In genomic region chr5:30621844-30622176, GRCm38 (mm10) we compare ENCODE assay signal across 9 mouse cellular contexts. TPM values are rescaled to one million over a fixed set of nuclear protein-coding genes. Genes with fewer than 3 reads are reported as not detected.
A peak's percentile ranks its signal among the peaks of the same experiment; 100 is the strongest.
DNase-seq lines count a peak whose midpoint lies in the region; ATAC-seq lines count a peak whose summit lies in the region.
"Had no signal": no experiment of that assay in that cellular context is flagged by ENCODE, and none has a peak within 500 bp of the region (broad histone marks: within the 10 kb centered on the region; RNA-seq: fewer than 3 reads in every experiment).

No protein-coding gene starts in this region.

- H3K27ac ChIP-seq in limb, embryonic 10.5 days = no peak overlapping the region
- no peak overlapping the region for H3K27ac ChIP-seq in stomach, embryonic 16.5 days (ENCODE audit: low read length)
- H3K27ac ChIP-seq: liver, embryonic 15.5 days had no signal

- H3K9me3 ChIP-seq in megakaryocyte, embryonic 14.5 days = peaks cover 6% of the 10 kb centered on the region; the same call in 1 of the 2 replicates
- H3K9me3 ChIP-seq in limb, embryonic 10.5 days (replicated peaks) = no peaks in the 10 kb centered on the region
- H3K9me3 ChIP-seq in stomach, embryonic 16.5 days (replicated peaks; ENCODE audit: control insufficient read depth, low read length) = no peaks in the 10 kb centered on the region
- H3K9me3 ChIP-seq: liver, embryonic 15.5 days had no signal

- H3K27me3 ChIP-seq in megakaryocyte, embryonic 14.5 days (replicated peaks) = peaks cover 89% of the 10 kb centered on the region
- peaks cover 66% of the 10 kb centered on the region for H3K27me3 ChIP-seq in limb, embryonic 10.5 days (ENCODE audit: low read depth, poor library complexity, severe bottlenecking)
- peaks cover 17% of the 10 kb centered on the region for H3K27me3 ChIP-seq in stomach, embryonic 16.5 days (ENCODE audit: control insufficient read depth, insufficient read depth, low read length)

- ATAC-seq in megakaryocyte, adult 5-6 weeks (ENCODE audit: poor library complexity, severe bottlenecking) = no peak
- ATAC-seq in stomach, embryonic 16.5 days (ENCODE audit: insufficient read depth, low FRiP score) = no peak

- 41% methylated on average over 22 of the region's 22 CpGs for WGBS in limb, embryonic 10.5 days
- WGBS in stomach, embryonic 16.5 days = 63% methylated on average over 22 of the region's 22 CpGs

- H3K4me3 ChIP-seq in megakaryocyte, embryonic 14.5 days (replicated peaks) = peak overlapping the region; percentile 89
- peak overlapping the region; percentile 57 for H3K4me3 ChIP-seq in limb, embryonic 10.5 days
- peak overlapping the region; percentile 39; the same call in 1 of the 2 replicates for H3K4me3 ChIP-seq in stomach, embryonic 16.5 days (replicated peaks; ENCODE audit: low read length)

- H3K4me1 ChIP-seq in megakaryocyte, embryonic 14.5 days = peaks cover 20% of the 10 kb centered on the region
- peaks cover 21% of the 10 kb centered on the region for H3K4me1 ChIP-seq in limb, embryonic 10.5 days
- peaks cover 26% of the 10 kb centered on the region for H3K4me1 ChIP-seq in stomach, embryonic 16.5 days (ENCODE audit: control insufficient read depth, insufficient read depth, low read length)

- peak overlapping the region; percentile 63; the same call in 1 of the 2 replicates for H3K9ac ChIP-seq in stomach, embryonic 16.5 days (ENCODE audit: low read length)
- H3K9ac ChIP-seq: liver, embryonic 15.5 days had no signal

- peak; percentile 41 for DNase-seq in cerebellum, adult 9-11 months
- no peak for DNase-seq in cerebellum, postnatal 4 days (ENCODE audit: low spot score in 2 of 2)
- no peak for DNase-seq in limb, embryonic 10.5 days (ENCODE audit: low spot score)
- DNase-seq in gastrocnemius, postnatal 10 days = no peak
- no peak for DNase-seq in spleen, adult 18-20 months

- no peaks in the 10 kb centered on the region for H3K36me3 ChIP-seq in megakaryocyte, embryonic 14.5 days (replicated peaks; ENCODE audit: low read length)
- H3K36me3 ChIP-seq in limb, embryonic 10.5 days = no peaks in the 10 kb centered on the region
- H3K36me3 ChIP-seq in stomach, embryonic 16.5 days (ENCODE audit: control insufficient read depth, insufficient read depth, low read length) = no peaks in the 10 kb centered on the region
- H3K36me3 ChIP-seq: liver, embryonic 15.5 days had no signal

- H3K4me2 ChIP-seq in stomach, embryonic 16.5 days (ENCODE audit: low read depth, low read length) = peak overlapping the region; percentile 55

RNA-seq across cellular contexts. Expression of gene Slc35f6, which starts 25.9 kb away (rescaled TPM):
- polyA plus RNA-seq in megakaryocyte, embryonic 14.5 days (2012; ENCODE audit: insufficient read depth, low replicate concordance) = 11.7 and 13.4 TPM in 2 replicates
- 21.5 and 28.8 TPM in 2 replicates for total RNA-seq in megakaryocyte, adult 5-6 weeks (2015)
- total RNA-seq in megakaryocyte, adult 5-6 weeks (2017) = 23.9 and 26.0 TPM in 2 replicates
- 20.9 and 22.3 TPM in 2 replicates for polyA plus RNA-seq in limb, embryonic 10.5 days (2016; fragmentation: Nextera tagmentation; extraction: Ambion mirVana)
- 34.0 and 35.2 TPM in 2 replicates for polyA plus RNA-seq in stomach, embryonic 16.5 days (2015; fragmentation: Nextera tagmentation; extraction: Ambion mirVana)
- total RNA-seq in gastrocnemius, postnatal 10 days (2021) = 10 to 100 TPM; 13.3 to 15.4 TPM

RNA-seq across cellular contexts. Expression of gene Kcnk3, which starts 33.8 kb away (rescaled TPM):
- not detected in 2 replicates for polyA plus RNA-seq in megakaryocyte, embryonic 14.5 days (2012; ENCODE audit: insufficient read depth, low replicate concordance)
- not detected in 2 replicates for total RNA-seq in megakaryocyte, adult 5-6 weeks (2015)
- not detected in 2 replicates for total RNA-seq in megakaryocyte, adult 5-6 weeks (2017)
- polyA plus RNA-seq in limb, embryonic 10.5 days (2016; fragmentation: Nextera tagmentation; extraction: Ambion mirVana) = 0.36 and 0.69 TPM in 2 replicates
- polyA plus RNA-seq in stomach, embryonic 16.5 days (2015; fragmentation: Nextera tagmentation; extraction: Ambion mirVana) = 6.6 and 7.0 TPM in 2 replicates
- total RNA-seq in gastrocnemius, postnatal 10 days (2021) = 1 to 10 TPM; 1.2 to 1.8 TPM

RNA-seq across cellular contexts. Expression of gene Cenpa, which starts 44.8 kb away (rescaled TPM):
- polyA plus RNA-seq in megakaryocyte, embryonic 14.5 days (2012; ENCODE audit: insufficient read depth, low replicate concordance) = 208 and 210 TPM in 2 replicates
- total RNA-seq in megakaryocyte, adult 5-6 weeks (2015) = 190 and 250 TPM in 2 replicates
- total RNA-seq in megakaryocyte, adult 5-6 weeks (2017) = 124 and 127 TPM in 2 replicates
- 508 and 523 TPM in 2 replicates for polyA plus RNA-seq in limb, embryonic 10.5 days (2016; fragmentation: Nextera tagmentation; extraction: Ambion mirVana)
- 161 and 175 TPM in 2 replicates for polyA plus RNA-seq in stomach, embryonic 16.5 days (2015; fragmentation: Nextera tagmentation; extraction: Ambion mirVana)
- 10 to 100 TPM; 16.7 to 17.2 TPM for total RNA-seq in gastrocnemius, postnatal 10 days (2021)

Comparison
In these comparisons a context has a peak if more than half of its experiments do, and no peak if none do; other contexts are left out.
1. H3K4me3 ChIP-seq: peak in every context shown above with its lines; median percentile 89 in megakaryocyte, embryonic 14.5 days; 57 in limb, embryonic 10.5 days; 39 in stomach, embryonic 16.5 days.